Mouse (Mus musculus): ENCODE measurements around the gene Sec61b.

Gene Sec61b

DNA sequence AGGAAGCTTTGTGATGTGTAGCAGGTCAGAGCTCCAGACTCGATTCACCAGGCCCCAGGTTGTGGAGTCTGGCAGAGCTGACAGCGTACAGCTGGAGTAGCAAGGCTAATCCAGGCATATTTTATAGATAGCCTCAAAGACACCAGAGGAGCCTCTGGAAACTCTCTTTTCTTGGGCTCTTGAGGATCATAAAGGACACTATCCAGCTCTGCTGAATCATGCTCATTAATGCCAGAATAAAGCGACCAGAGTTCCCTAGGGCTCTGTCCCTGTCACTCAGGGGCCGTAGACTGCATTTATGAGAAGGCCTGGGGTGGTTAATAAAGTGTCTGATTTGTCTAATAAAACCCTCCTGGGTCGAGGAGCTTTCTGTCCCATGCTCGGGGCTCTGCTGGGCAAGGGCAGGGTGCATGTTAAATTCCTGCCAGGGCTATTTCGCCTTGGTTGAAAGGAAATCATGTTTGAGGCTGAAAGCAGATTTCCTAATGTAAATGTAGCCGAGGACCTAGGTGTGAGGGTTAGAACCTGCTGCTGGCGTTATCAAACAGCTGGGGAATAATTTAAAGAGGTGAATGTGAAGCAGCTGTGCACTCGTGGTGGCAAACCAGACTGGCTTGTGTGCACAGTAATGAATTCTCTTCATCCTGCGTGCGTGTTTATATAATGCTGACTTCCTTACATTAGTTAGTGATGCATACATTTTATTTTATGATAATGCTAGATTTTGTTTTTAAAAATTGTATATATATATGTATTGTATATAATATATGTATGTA, 18.0 kb downstream of the Sec61b start:
- no peak for DNase-seq

DNA sequence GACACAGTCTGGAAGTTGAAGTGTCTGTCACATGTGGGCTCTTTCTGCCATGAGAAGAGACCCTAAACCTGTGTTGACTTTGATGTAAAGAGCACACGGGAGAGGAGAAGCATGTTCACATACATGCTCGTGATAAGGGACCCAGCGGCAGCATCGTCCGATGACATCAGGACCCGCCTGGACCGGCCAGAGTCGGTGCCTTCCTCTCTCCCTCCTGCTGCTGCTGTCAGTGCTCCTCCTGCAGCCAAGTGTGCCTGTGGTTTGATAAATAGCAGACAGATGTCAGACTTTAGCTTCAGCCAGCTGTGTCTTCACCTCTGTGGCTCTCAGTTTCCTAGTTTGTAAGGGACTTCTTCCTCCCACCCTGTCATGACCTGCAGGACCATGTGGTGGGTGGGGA, 19.0 kb downstream of the Sec61b start:
- DNase-seq = no peak

DNA sequence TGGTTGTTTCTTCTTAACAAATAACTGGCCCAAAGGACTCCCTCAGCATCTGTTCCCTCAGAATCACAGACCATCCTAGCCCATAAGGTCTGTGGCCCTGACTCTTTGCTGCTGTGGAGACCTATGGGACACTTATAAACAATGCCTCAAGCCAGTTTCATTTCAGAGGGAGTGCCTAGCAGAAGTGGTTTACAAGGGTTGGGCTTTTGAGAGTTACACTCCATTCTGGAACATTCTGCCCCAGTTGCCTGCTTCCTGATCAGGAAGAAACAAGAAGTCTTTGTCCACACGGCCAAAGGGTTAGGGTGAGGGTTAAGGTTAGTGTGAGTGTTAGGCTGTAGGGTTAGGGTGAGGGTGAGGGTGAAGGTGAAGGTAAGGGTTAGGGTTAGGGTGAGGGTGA, 19.7 kb downstream of the Sec61b start:
- no peak for DNase-seq

DNA sequence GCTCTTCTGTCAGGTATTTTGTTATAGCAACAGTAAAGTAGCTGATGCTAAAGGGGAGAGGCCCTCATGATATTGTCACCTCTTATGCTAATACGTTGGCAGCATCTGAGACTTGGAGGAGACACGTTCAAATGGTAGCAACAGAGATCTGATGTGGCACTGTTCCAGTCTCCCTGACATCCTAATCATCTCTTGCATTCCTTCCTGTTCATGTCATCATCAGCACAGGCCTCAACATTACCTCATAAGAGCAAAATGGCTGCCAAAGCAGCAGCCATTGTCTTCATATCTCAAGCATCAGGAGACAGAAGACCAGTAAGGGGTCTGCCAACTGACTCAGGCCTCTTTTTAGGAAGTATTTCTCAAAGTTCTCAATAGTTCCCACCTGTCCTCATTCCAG, 20.2 kb downstream of the Sec61b start:
- no peak for DNase-seq

DNA sequence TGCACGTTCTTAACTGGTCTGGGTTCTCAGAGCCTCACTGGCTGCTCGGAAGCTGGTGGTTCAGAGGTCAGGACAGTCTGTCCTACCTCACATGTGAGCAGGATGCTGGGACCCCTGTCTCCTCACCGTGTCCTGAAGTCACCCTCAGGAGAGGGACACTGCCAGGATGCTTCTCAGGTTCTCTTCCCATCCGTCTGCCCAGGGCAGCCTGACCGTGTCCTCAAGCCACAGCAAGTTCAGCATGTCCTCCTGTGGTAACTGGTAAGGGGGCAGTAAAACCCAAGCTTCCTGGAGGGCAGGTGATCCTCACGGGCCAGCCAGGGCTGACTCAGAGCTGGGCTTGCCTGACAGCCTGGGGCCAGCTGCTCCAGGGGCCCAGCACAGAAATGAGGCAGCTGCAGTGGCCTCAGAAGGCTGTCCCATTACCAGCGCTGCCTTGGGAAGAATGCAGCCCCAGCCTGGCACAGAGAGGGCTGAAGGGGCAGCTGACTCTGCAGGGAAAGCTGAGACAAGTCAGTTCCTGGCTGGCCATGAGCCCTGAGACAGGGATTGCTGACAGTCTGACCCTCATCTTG, 23.4 kb downstream of the Sec61b start:
- no peak for DNase-seq

DNA sequence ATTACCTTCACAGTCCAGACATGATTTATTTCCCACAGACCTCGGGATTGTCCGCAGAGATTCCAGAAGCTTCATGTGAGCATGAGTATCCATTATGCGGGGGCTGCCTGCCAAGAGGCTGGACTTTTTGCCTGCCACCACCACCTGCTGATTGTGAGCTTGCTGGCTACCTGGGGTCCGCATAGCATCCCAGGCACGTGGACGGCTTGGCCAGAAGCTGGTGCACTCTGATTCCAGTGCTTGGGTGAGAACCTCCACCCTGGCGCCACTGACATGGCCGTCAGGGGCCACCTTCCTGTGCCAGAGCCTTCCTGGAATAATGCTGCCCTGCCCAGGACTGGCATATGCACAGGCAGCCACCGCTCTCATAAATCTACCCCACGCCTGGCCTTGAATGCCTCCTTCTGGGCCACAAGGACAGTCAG, 24.7 kb downstream of the Sec61b start:
- no peak for DNase-seq

DNA sequence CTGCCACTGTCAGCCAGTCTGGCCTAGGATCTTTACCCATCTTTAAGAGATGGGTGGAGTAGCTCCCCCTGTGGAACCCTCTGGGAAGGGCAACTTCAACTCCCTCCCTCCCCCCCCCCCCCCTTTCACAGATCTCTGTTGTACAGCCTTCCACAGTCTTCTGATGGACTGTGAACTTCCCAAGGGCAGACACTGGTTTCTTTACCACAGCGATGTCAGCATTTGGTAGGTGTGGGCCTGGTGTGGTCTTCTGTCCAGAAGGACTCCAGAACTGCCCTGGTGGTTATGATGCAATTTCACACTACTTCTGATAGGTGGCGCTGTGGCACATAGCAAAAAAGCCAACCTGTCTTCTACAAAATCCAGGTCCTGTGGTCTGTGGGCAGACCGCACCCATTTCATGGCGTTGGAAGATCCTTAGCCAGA, 28.1 kb downstream of the Sec61b start:
- peak; percentile 48 for DNase-seq

DNA sequence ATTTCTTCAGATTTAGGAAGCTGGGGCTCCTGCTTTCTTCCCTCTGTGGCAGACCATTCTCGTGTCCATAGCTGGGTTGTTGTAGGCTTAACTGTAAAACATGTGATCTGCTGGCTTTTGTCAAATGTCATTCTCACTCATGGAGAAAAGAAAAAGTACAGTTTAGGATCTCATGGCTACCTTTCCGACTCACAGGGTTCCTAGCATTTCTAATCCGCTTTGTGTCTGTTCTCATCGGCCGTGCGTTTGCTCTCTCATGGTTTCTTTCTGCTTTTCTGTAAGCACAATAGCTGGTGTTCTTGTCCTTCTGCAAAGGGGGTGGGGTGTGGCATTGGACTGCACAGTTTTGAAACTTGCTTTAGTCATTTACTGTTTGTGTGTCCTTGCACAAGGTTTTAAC, 28.6 kb downstream of the Sec61b start:
- DNase-seq = no peak

DNA sequence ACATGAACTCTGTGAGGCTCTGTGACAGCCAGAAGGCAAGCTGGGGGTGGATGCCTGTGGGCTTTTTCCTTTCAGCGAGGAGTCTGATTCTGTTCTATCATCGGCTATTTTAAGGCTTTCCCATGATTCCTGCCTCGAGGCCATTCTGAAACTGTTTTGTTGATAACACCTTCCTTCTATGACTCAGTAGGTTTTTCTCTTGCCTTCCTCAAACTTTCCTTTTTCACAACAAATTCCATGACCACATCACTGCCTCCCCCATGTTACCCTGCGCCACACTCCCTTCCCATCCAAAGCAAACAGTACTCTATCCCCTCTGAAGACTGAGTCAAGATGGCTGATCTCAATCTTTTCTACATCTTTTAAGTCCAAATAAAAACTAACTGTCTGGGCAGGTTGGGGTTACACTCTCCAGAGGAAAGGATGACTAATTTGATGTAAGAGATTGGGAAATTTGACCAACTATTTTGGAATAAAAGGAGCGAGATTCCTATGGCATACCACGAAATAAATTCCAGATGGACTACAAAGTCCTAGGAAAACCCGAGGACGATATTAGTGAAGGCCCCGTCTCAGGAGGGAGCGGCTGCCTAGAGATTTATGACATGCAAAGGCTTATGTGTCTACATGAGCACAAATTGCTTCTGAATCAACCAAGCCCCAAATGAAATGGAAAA, 30.5 kb downstream of the Sec61b start:
- DNase-seq = no peak

DNA sequence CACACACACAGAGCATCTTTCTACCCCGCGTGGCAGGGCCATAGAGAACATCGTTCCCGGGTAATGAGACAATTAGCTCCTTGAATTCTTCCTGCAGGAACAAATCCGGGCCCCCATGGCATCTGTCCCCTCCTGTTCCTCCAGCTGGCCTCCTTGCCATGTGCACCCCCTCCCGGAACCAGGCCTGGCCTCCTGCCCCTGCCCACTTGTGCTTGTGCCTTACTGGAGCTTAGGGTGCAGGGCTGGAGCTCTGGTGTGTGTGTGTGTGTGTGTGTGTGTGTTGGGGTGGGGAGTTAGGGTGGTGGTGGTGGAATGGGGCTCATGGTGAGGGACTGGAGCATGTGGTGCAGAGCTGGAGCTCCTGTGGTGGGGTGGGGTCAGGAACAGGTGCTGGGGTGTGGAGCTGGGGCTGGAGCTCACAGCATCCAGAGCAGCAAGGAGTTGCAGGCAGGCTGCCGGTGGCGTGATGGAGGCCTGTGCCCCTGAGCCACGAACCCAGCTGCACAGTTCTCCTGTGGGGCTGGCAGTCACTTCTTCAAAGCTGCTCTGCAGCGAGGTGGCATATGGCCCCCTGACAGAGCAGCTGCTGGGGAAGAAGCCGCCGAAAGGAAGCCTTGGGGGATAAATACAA, 44.2 kb downstream of the Sec61b start:
- DNase-seq = peak; percentile 47

DNA sequence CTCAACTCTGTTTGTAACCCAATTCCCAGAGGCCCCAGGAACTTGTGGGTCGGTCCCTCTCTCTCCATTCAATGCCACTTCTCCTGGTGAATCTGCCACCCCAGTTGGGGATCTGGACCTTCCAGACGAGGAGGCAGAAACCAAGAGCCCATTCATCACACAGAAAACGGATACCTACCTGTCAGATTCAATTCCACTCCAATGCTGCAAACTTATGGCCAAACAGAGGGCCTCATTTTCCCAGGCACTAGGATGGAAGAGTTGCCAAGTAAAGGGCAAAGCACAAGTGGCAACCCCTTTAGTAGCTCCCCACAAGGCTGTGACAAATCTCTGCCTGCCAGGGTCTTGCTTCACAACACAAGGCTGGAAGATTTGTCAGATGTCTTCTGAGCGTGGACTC, 45.6 kb downstream of the Sec61b start:
- no peak for DNase-seq

DNA sequence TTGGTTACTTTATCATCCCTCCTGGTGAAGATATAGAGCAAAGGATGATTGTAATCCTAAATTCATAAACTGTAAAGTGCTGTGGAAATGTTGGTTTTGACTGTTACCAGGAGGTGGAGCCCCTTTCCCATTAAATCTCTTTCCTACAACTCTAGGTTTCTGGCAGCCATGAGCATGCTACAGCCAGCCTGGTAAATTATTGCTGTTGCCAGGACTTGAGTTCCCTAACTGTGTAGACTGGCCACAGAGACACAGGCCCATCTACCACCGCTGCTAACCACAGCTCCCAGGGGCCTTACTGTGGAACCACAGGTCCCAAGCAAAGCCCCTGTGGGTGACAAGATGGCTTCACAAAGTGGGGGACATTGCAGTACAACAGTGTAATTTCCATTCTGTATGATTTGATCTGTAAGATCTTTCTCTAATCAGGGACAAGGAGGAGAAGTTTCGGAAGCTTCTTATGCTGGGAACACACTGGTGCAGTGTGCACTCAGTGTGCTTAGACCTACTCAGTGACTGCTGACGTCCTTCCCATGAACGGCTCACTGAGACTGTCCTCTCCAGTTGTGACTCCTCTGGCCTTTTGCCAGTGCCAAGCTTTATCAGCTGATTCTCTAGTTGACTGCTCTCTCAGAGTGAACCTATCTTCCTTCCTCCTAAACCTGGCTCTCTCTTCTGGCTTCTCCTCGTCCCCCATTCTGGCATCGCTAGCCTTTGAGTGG, 47.6 kb downstream of the Sec61b start:
- DNase-seq = no peak

DNA sequence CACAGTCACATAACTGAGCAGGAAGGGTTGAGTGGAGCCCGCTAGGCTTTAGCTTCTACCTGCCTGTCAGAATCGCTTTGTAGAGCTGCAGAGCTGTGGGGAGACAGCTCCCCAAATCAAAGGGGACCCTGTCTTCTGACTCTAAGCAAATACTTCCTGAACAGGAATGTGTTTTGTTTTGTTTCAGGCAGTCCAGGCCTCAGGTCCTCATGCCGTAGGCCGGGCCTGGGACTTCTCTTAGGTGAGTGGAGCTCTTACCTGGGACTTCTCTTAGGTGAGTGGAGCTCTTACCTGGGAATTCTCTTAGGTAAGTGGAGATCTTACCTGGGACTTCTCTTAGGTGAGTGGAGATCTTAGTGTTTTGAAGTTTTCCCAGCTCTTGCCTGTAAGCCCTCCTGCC, 55.4 kb downstream of the Sec61b start:
- DNase-seq = no peak

Data from thymus, postnatal 14 days (tissue).